Mouse (Mus musculus) retina, adult 2 months (tissue): Measurements from ENCODE around the gene Cemip.
"Not testable (repeated sequence)": the region's sequence is repeated elsewhere in the genome, so short reads cannot be mapped to it uniquely, and the experiment has no call there.

Experiments used
- DNase-seq: peaks from one replicate; pipeline ENCODE4 v3.0.0-alpha.2; 2012; ENCODE audit warnings: low read depth, low spot score

Gene Cemip

GRCm38 (mm10) chr7:84086039-84086829 lies at the start of gene Cemip:
Gene Cemip (minus strand): TSS chr7:84086502.
- DNase-seq = no peak

- no peak for DNase-seq
These were observed 46.4 kb upstream of the Cemip start for GRCm38 (mm10) chr7:84132704-84133103.

- no peak for DNase-seq
These were observed 45.4 kb upstream of the Cemip start for GRCm38 (mm10) chr7:84131736-84132135.

- no peak for DNase-seq
These were observed 42.4 kb upstream of the Cemip start for GRCm38 (mm10) chr7:84128661-84129060.

GRCm38 (mm10) chr7:84125730-84126129 lies 39.4 kb upstream of the Cemip start:
- DNase-seq = no peak

DNA sequence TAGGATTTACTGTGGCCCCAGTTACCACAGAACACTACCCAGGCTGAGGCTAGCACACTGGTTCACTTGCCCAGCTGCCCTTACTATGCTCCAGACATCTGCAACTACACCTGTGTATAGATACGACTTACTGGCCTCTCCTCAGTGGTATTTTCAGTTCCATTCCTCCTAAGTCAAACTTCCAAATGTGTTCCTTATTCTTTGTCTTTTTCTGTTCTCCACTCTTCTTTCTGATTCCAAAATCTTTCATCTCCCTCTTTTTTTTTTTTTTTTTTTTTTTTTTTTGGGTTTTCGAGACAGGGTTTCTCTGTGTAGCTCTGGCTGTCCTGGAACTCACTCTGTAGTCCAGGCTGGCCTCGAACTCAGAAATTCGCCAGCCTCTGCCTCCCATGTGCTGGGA lies 37.3 kb upstream of the Cemip start:
- DNase-seq = not testable (repeated sequence)

DNA sequence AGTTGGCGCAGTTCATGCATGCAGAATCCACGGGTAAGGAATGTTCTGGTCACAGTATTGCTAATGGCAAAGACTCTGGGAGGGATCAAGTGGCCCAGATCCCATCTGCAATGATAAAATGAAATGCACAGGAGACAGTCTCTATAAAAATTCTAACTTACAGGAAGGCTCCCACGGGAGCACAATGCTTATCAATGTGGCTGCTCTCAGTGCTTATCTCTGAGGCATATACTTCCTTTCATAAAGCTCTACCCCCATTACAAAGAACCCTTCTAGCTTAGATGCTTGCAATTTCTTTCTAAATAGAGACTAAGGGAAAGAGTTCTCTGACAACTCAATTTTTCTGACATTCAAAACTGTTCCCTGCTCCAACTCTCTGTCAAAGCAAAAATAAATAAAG lies 35.5 kb upstream of the Cemip start:
- no peak for DNase-seq

GRCm38 (mm10) chr7:84120142-84120760 lies 33.9 kb upstream of the Cemip start:
- DNase-seq = no peak

DNA sequence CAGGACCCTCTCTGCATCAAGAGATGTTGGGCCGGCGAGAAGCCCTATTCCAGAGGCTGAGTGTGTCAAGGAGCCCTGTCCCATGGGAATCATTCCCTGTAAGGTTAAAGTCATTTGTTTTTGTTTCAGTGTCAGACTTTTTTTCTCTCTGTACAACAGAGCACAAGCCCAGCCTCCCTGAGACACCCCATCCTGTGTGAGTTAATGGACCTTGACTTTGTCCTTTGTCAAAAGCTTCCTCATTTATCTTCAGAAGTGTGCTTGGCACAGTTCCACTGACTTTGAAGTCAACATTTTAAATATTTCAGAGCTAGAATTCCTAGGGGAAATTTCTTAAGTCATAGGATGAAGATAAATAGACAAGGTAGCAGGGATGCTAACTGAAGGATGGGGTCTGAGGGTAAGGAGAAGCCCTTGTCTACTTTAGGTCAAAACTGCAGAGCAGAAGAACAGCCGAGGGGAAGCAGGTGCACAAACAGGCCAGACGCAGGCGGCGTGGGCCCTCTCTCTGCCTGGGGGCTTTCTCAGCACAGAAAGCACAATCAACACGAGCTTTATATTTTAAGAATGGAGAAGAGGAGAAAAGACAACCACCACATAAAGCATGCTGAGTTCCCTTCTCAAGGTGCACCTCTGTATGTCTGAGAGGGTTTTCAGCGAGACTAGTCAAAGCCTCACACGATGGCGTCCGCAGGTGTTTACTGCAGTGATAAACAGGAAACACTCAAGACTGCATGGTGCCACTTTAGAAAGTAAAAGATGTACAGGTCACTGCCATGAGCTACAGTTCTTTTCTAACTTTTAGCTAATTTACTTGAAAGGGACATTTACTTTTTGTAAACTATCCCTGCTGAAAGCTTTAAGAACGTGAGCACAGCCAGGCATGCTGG lies 33.2 kb upstream of the Cemip start:
- DNase-seq = no peak

DNA sequence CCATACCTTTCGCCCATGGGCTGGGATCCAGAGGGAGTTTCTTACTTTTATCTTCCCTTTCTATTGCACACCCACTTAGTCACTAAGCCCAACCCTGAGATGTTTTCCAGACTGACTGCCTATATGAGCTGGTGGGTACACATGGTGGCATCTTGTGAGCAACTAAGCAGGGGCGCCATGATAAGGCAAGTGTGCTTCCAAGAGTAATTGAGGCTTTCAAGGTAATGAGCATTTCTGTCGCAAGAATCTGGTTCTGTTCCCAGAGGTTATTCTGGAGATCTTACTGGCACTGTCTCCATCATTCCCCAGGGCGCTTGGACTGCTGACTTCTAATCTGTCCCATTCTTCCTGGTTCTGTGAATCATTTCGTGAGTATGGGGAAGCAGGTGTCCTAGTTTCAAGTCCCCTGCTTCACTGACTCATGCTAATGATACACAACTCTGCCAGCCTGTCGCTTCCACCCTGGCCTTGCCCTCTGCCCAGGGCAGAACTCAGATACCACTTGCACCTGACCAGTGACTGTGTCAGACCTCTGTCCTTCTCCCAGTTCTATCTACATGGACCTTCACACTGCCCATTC lies 31.3 kb upstream of the Cemip start:
- no peak for DNase-seq

GRCm38 (mm10) chr7:84116621-84117542 lies 30.6 kb upstream of the Cemip start:
- no peak for DNase-seq

DNA sequence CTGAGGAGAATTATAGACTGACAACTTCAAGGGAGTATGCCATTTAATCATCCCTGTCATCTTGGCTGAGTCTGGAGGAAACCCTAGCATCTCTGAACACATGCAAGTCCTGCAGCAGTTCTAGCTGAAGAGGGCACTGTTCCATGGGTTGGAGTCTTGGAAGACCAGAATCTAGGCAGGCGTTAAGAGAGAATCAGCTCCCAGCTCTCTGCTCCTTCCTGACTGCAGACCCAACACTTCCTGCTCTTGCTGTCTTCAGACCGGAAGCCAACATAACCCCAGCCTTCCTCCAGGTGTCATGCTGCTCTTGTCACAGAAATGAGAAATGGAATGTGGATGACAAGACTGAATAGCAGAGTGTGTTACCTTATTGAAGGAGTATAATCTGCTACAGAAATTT lies 29.1 kb upstream of the Cemip start:
- DNase-seq = no peak

GRCm38 (mm10) chr7:84114775-84115174 lies 28.5 kb upstream of the Cemip start:
- DNase-seq = no peak

- DNase-seq = no peak
These were observed 26.7 kb upstream of the Cemip start for GRCm38 (mm10) chr7:84113035-84113390.

DNA sequence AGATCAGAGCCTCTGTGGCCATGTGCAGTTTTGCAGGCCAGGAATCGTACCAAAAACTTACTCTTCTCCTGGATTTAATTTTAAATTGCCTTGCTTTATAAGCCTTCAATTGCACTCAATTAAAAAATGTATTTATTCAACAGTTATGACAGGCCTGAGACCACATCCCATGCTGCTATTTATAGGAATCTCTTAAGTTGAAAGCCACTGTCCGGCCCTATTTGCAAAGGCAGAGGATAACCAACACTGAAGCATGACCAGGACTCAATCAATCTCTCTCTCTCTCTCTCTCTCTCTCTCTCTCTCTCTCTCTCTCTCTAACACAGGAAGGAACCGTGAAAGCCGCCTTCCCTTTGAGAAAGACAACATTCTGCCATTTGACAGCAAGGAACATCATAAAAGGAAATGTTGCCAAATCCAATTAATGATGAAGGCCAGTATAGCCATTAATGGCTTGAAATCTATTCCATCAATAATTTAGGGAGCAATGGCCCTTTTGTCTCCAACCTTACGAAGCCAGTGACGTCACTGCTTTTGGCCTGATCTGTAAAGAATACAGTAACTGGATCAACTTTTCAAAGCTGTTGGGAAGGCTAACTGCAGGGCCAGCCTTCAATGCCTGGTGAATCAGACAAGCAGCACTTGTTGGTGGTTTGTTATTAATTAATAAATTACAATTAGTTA lies 26.2 kb upstream of the Cemip start:
- no peak for DNase-seq

DNA sequence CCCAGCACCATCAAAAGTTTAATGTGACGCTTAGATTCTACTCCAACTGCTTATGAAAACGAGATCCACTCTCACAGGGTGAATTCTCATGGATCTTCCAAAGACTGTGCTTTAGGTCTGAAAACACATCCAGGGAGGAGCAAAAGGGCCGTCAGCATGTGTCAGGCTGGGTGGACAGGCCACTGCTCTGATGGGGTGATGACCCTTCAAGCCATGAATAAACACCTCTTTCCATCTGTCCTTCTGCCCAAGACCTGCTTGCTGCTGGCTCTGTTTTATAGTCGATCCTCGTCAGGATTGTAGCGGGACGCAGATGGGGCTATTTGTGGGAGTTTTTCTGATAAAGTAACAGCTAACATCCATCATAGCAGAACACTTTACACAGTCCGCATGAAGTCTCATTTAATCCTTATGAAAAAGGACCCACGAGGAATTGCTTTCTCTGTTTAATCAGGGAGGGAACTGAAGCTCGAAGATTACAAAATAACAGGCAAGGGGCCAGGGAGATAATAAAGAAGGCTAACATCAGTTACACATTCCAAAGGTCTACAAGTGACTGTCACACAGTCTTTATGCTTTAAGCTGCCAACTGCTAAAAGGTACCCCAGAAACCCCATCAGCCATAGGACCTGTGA lies 25.5 kb upstream of the Cemip start:
- no peak for DNase-seq

- no peak for DNase-seq
These were observed 20.6 kb upstream of the Cemip start for GRCm38 (mm10) chr7:84106942-84107341.

DNA sequence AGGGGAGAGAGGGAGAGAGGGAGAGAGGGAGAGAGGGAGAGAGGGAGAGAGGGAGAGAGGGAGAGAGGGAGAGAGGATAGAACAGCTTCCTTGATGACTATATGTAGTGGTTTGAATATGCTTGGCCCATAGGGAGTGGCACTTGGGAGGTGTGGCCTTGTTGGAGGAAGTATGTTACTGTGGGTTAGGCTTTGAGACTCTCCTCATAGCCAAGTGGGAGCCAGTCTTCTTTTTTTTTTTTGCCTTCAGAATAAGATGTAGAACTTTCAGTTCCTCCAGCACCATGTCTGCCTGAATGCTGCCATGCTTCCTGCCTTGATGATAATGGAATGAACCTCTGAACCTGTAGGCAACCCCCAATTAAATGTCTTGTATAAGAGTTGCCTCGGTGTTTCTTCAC lies 16.3 kb upstream of the Cemip start:
- DNase-seq = no peak

GRCm38 (mm10) chr7:84100672-84101071 lies 14.4 kb upstream of the Cemip start:
- no peak for DNase-seq

GRCm38 (mm10) chr7:84098098-84098497 lies 11.8 kb upstream of the Cemip start:
- no peak for DNase-seq
